Mouse (Mus musculus) left cerebral cortex, postnatal 4 days (tissue): ENCODE results near the gene Cers6. TPM values are rescaled to one million over a fixed set of nuclear protein-coding genes. Genes with fewer than 3 reads are reported as not detected.

Experiments
- DNase-seq: peaks from one replicate; pipeline ENCODE4 v3.0.0-alpha.2; 2022
- intact Hi-C: fragments of 180-260 bp; cut with DNase I; formaldehyde crosslinking; loops from one replicate; pipeline ENCODE4 v1.15.1; 2025
- total RNA-seq, 2 experiments: library from RNA; stranded (reverse); gene quantifications; 2 replicates each; pipeline ENCODE4 v1.2.3; 2021

The Cers6 gene
- total RNA-seq, 2 experiments from 2014 or later = 78.1 to 87.2 TPM

GRCm38 (mm10) chr2:69004001-69004400 lies 142.8 kb downstream of the Cers6 start:
- DNase-seq = peak; percentile 51
- intact Hi-C loops = no loop called here

- intact Hi-C loops = no loop called here
- peak; percentile 3 for DNase-seq
Observed at GRCm38 (mm10) chr2:69011392-69011791, 150.2 kb downstream of the Cers6 start.

GRCm38 (mm10) chr2:69011860-69012259 lies 150.6 kb downstream of the Cers6 start:
- intact Hi-C loops = no loop called here
- DNase-seq = no peak

GRCm38 (mm10) chr2:69014241-69014640 lies 153.0 kb downstream of the Cers6 start:
- intact Hi-C loops = no loop called here
- DNase-seq = no peak

GRCm38 (mm10) chr2:69015172-69015724 lies 154.0 kb downstream of the Cers6 start:
- intact Hi-C loops = no loop called here
- DNase-seq = peak; percentile 9

GRCm38 (mm10) chr2:69015822-69016221 lies 154.6 kb downstream of the Cers6 start:
- intact Hi-C loops = no loop called here
- no peak for DNase-seq

- intact Hi-C loops = no loop called here
- no peak for DNase-seq
Observed at GRCm38 (mm10) chr2:69019026-69019565, 157.9 kb downstream of the Cers6 start.

GRCm38 (mm10) chr2:69019821-69020489 lies 158.7 kb downstream of the Cers6 start:
- intact Hi-C loops = no loop called here
- DNase-seq = no peak

- no peak for DNase-seq
- intact Hi-C loops = no loop called here
Observed at GRCm38 (mm10) chr2:69020636-69021310, 159.5 kb downstream of the Cers6 start.

- no peak for DNase-seq
- intact Hi-C loops = no loop called here
Observed at GRCm38 (mm10) chr2:69021516-69021915, 160.3 kb downstream of the Cers6 start.

GRCm38 (mm10) chr2:69024856-69025255 lies 163.6 kb downstream of the Cers6 start:
- intact Hi-C loops = no loop called here
- DNase-seq = no peak

- intact Hi-C loops = no loop called here
- no peak for DNase-seq
Observed at GRCm38 (mm10) chr2:69032562-69032961, 171.3 kb downstream of the Cers6 start.

- intact Hi-C loops = no loop called here
- no peak for DNase-seq
Observed at GRCm38 (mm10) chr2:69035457-69035856, 174.2 kb downstream of the Cers6 start.

GRCm38 (mm10) chr2:69037362-69037761 lies 176.1 kb downstream of the Cers6 start:
- DNase-seq = no peak
- intact Hi-C loops = no loop called here

- peak; percentile 8 for DNase-seq
- intact Hi-C loops = no loop called here
Observed at GRCm38 (mm10) chr2:69042327-69043106, 181.3 kb downstream of the Cers6 start.

- peak; percentile 42 for DNase-seq
- intact Hi-C loops = no loop called here
Observed at GRCm38 (mm10) chr2:69043431-69044118, 182.3 kb downstream of the Cers6 start.

GRCm38 (mm10) chr2:69045926-69046325 lies 184.7 kb downstream of the Cers6 start:
- intact Hi-C loops = no loop called here

GRCm38 (mm10) chr2:69047297-69047696 lies 186.1 kb downstream of the Cers6 start:
- intact Hi-C loops = no loop called here
- DNase-seq = no peak

More at GRCm38 (mm10) chr2:69045926-69046325, 184.7 kb downstream of the Cers6 start:
- DNase-seq = no peak

- intact Hi-C loops = no loop called here
- DNase-seq = no peak
Observed at GRCm38 (mm10) chr2:69047805-69048204, 186.6 kb downstream of the Cers6 start.

GRCm38 (mm10) chr2:69049179-69049578 lies 187.9 kb downstream of the Cers6 start:
- intact Hi-C loops = no loop called here
- no peak for DNase-seq
